Comparison of ENCODE assay signal across 8 mouse cellular contexts in the genomic region with DNA sequence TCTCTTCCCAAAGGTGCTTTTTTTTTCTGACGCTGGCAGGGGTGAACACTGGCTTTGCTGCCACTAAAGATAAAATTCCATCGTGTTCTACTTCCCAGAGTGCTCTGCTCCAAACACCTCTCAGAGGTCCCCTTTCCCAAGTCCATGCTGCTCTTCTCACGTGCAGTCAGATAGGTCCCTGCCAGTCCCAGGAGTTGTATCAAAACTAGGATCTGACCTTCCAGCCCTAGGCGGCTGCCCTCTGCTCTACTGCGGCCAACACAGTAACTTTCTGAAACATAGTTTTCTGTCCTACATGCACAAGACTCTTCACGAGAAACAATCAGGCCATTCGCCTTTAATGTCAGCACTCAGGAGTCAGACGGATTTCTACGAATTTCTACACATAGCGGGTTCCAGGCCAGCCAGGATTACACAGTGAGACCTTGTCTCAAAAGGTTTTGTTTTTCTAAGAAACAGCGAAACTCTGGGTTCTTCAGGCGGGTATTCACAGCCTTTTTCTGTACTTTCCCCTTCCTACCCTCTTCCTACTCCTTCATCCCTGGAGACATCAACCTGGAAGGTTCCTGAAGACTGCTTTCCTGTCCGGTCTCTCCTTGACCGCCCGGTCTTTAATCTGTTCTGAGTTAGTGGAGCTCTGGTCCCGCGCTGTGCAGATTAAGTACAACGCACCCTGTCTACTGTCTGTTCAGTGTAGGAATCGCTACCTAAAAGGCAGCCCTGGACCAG. TPM values are rescaled to one million over a fixed set of nuclear protein-coding genes. Genes with fewer than 3 reads are reported as not detected.
DNase-seq lines count a peak whose midpoint lies in the region; ATAC-seq and TF ChIP-seq lines count a peak whose summit lies in the region.

No protein-coding gene starts in this region.

- H3K27ac ChIP-seq in neural tube, embryonic 11.5 days (ENCODE audit: low read depth, low read length) = peak overlapping the region; percentile 76
- H3K27ac ChIP-seq in embryonic fibroblast, embryonic 13.5 days (ENCODE audit: insufficient read depth, low read length) = peak overlapping the region; percentile 70
- peak overlapping the region; percentile 70; the same call in 1 of the 2 replicates for H3K27ac ChIP-seq in hindbrain, embryonic 16.5 days (ENCODE audit: low read depth, low read length)
- H3K27ac ChIP-seq in midbrain, embryonic 16.5 days (ENCODE audit: low read length) = peak overlapping the region; percentile 68

- no peaks in the 10 kb centered on the region for H3K9me3 ChIP-seq in neural tube, embryonic 11.5 days (ENCODE audit: control insufficient read depth, low read length)
- no peaks in the 10 kb centered on the region for H3K9me3 ChIP-seq in hindbrain, embryonic 16.5 days (ENCODE audit: control insufficient read depth, low read length)
- H3K9me3 ChIP-seq in midbrain, embryonic 16.5 days (replicated peaks; ENCODE audit: control insufficient read depth, low read length, poor library complexity, severe bottlenecking) = no peaks in the 10 kb centered on the region

- H3K4me1 ChIP-seq in neural tube, embryonic 11.5 days (ENCODE audit: control insufficient read depth, insufficient read depth, low read length) = peaks cover 9% of the 10 kb centered on the region; the same call in 1 of the 2 replicates
- peaks cover 15% of the 10 kb centered on the region for H3K4me1 ChIP-seq in embryonic fibroblast, embryonic 13.5 days (ENCODE audit: control insufficient read depth, insufficient read depth, low read length)
- H3K4me1 ChIP-seq in hindbrain, embryonic 16.5 days (ENCODE audit: control insufficient read depth, insufficient read depth, low read depth, low read length) = peaks cover 4% of the 10 kb centered on the region
- H3K4me1 ChIP-seq in midbrain, embryonic 16.5 days (ENCODE audit: control insufficient read depth, insufficient read depth, low read length) = peaks cover 12% of the 10 kb centered on the region; the same call in 1 of the 2 replicates

- TF ChIP-seq POLR2A in embryonic fibroblast, embryonic 13.5 days (IDR thresholded peaks at IDR 0.05; ENCODE audit: low read depth, low read length) = no peak

- 38% methylated on average over 19 of the region's 19 CpGs for WGBS in neural tube, embryonic 11.5 days
- WGBS in hindbrain, embryonic 16.5 days = 33% methylated on average over 19 of the region's 19 CpGs
- WGBS in midbrain, embryonic 16.5 days = 32% methylated on average over 19 of the region's 19 CpGs

- no peak for TF ChIP-seq CTCF in embryonic fibroblast, embryonic 13.5 days (IDR thresholded peaks at IDR 0.05; ENCODE audit: borderline replicate concordance, insufficient read depth, low read length)

- H3K27me3 ChIP-seq in neural tube, embryonic 11.5 days (ENCODE audit: control insufficient read depth, insufficient read depth, low read length) = no peaks in the 10 kb centered on the region
- H3K27me3 ChIP-seq in hindbrain, embryonic 16.5 days (replicated peaks; ENCODE audit: control insufficient read depth, insufficient read depth, low read length) = no peaks in the 10 kb centered on the region
- no peaks in the 10 kb centered on the region for H3K27me3 ChIP-seq in midbrain, embryonic 16.5 days (ENCODE audit: control insufficient read depth, insufficient read depth, low read depth, low read length)

- peak overlapping the region; percentile 63 for H3K9ac ChIP-seq in neural tube, embryonic 11.5 days (ENCODE audit: low read length)
- peak overlapping the region; percentile 72 for H3K9ac ChIP-seq in hindbrain, embryonic 16.5 days (ENCODE audit: low read depth, low read length)
- peak overlapping the region; percentile 70; the same call in 1 of the 2 replicates for H3K9ac ChIP-seq in midbrain, embryonic 16.5 days (ENCODE audit: low read depth, low read length)

- no peak for ATAC-seq in neural tube, embryonic 11.5 days (ENCODE audit: insufficient read depth, low FRiP score, low TSS enrichment)
- ATAC-seq in hindbrain, embryonic 16.5 days = no peak; the same call in 1 of the 2 replicates
- ATAC-seq in midbrain, embryonic 16.5 days = no peak; the same call in 1 of the 2 replicates

- H3K4me3 ChIP-seq in neural tube, embryonic 11.5 days (ENCODE audit: low read depth, low read length) = peak overlapping the region; percentile 44
- peak overlapping the region; percentile 2; the same call in 1 of the 2 replicates for H3K4me3 ChIP-seq in embryonic fibroblast, embryonic 13.5 days (ENCODE audit: insufficient read depth, low read length)
- H3K4me3 ChIP-seq in hindbrain, embryonic 16.5 days (ENCODE audit: low read length) = peak overlapping the region; percentile 58
- H3K4me3 ChIP-seq in midbrain, embryonic 16.5 days (ENCODE audit: low read depth, low read length) = peak overlapping the region; percentile 52

- DNase-seq in neural tube, embryonic 11.5 days (ENCODE audit: low spot score) = no peak
- no peak for DNase-seq in neural tube, embryonic 10.5 days (ENCODE audit: extremely low spot score, low spot score)
- no peak for DNase-seq in urinary bladder, postnatal 10 days (ENCODE audit: low spot score)
- no peak for DNase-seq in natural killer cell, adult 2 months (ENCODE audit: low spot score in 2 of 2)
- no peak for DNase-seq in Muller cell, postnatal 12 days (ENCODE audit: inconsistent ontology term)

- peak overlapping the region; percentile 68 for H3K4me2 ChIP-seq in neural tube, embryonic 11.5 days (ENCODE audit: low read depth)
- H3K4me2 ChIP-seq in hindbrain, embryonic 16.5 days (ENCODE audit: low read length) = peak overlapping the region; percentile 74
- peak overlapping the region; percentile 77 for H3K4me2 ChIP-seq in midbrain, embryonic 16.5 days (ENCODE audit: low read length)

- no peaks in the 10 kb centered on the region for H3K36me3 ChIP-seq in neural tube, embryonic 11.5 days (ENCODE audit: control insufficient read depth, insufficient read depth, low read length)
- H3K36me3 ChIP-seq in hindbrain, embryonic 16.5 days (ENCODE audit: control insufficient read depth, insufficient read depth, low read length) = no peaks in the 10 kb centered on the region
- no peaks in the 10 kb centered on the region for H3K36me3 ChIP-seq in midbrain, embryonic 16.5 days (ENCODE audit: control insufficient read depth, insufficient read depth, low read length)

RNA-seq across cellular contexts. Expression of gene Scd1, which starts 19.8 kb away (rescaled TPM):
- 15.0 and 15.2 TPM in 2 replicates for polyA plus RNA-seq in neural tube, embryonic 11.5 days (2014; fragmentation: Nextera tagmentation; extraction: Ambion mirVana)
- polyA plus RNA-seq in embryonic fibroblast, embryonic 13.5 days (2011; ENCODE audit: insufficient read length, low read depth, missing spikeins) = 80.0 and 94.1 TPM in 2 replicates
- polyA plus RNA-seq in hindbrain, embryonic 16.5 days (2015; fragmentation: Nextera tagmentation; extraction: Ambion mirVana) = 7.9 and 9.3 TPM in 2 replicates
- 7.1 and 8.9 TPM in 2 replicates for polyA plus RNA-seq in midbrain, embryonic 16.5 days (2015; fragmentation: Nextera tagmentation; extraction: Ambion mirVana)

RNA-seq across cellular contexts. Expression of gene Scd4, which starts 55.0 kb away (rescaled TPM):
- polyA plus RNA-seq in neural tube, embryonic 11.5 days (2014; fragmentation: Nextera tagmentation; extraction: Ambion mirVana) = not detected in 2 replicates
- polyA plus RNA-seq in embryonic fibroblast, embryonic 13.5 days (2011; ENCODE audit: insufficient read length, low read depth, missing spikeins) = 0.35 and 0.72 TPM in 2 replicates
- polyA plus RNA-seq in hindbrain, embryonic 16.5 days (2015; fragmentation: Nextera tagmentation; extraction: Ambion mirVana) = 0.16 and 0.21 TPM in 2 replicates
- 0.18 and 0.19 TPM in 2 replicates for polyA plus RNA-seq in midbrain, embryonic 16.5 days (2015; fragmentation: Nextera tagmentation; extraction: Ambion mirVana)

Comparison
In these comparisons a context has a peak if more than half of its experiments do, and no peak if none do; other contexts are left out.
1. H3K4me3 ChIP-seq: peak in every context shown above with its lines; median percentile 58 in hindbrain, embryonic 16.5 days; 52 in midbrain, embryonic 16.5 days; 44 in neural tube, embryonic 11.5 days; 2 in embryonic fibroblast, embryonic 13.5 days.